Mouse (Mus musculus) CH12.LX (cell line): ENCODE results near the gene 4930562C15Rik. TPM values are rescaled to one million over a fixed set of nuclear protein-coding genes. Genes with fewer than 3 reads are reported as not detected.

Source experiments
- DNase-seq: peaks from one replicate; pipeline ENCODE4 v3.0.0-alpha.2; 2013; ENCODE audit errors: extremely low read depth
- H3K27ac ChIP-seq: 2 replicates; pipeline ENCODE4 v1.5.1; 2012; ENCODE audit warnings: low read depth, mild to moderate bottlenecking, control low read depth, moderate library complexity; ENCODE audit not compliant: insufficient read depth
- H3K27me3 ChIP-seq: replicated peaks from 2 replicates; pipeline ENCODE3; 2012; ENCODE audit warnings: inconsistent platforms
- H3K36me3 ChIP-seq, 2 experiments: replicated peaks in 1 of 2; 2 replicates each; pipeline versions ENCODE3 to v1.6.1; 2012; ENCODE audit warnings: inconsistent platforms in 1 of 2, low read length in 1 of 2, mild to moderate bottlenecking in 1 of 2, mixed read lengths in 1 of 2, moderate library complexity in 1 of 2; ENCODE audit not compliant: control insufficient read depth in 1 of 2, insufficient read depth in 1 of 2
- H3K4me1 ChIP-seq, 2 experiments: 2 replicates each; pipeline ENCODE4 v1.6.1; 2012; ENCODE audit warnings: inconsistent platforms in 1 of 2, moderate library complexity in 1 of 2; ENCODE audit not compliant: insufficient read depth in 2 of 2, control insufficient read depth in 1 of 2
- H3K4me2 ChIP-seq: 2 replicates; pipeline ENCODE4 v1.6.1; 2012; ENCODE audit warnings: low read depth, mild to moderate bottlenecking, control low read depth; ENCODE audit not compliant: poor library complexity, insufficient read depth, severe bottlenecking
- H3K4me3 ChIP-seq, 3 experiments: fragments of 150-350 bp in 1 of 3; sonication (generic) in 1 of 3; replicated peaks in 1 of 3; 2 replicates each; pipeline versions ENCODE3 to v1.5.1; 2011 to 2012; ENCODE audit warnings: low read depth in 2 of 3, low read length in 2 of 3, mild to moderate bottlenecking in 2 of 3, moderate library complexity in 2 of 3, control low read depth in 1 of 3, improper control_type of control experiment in 1 of 3, inconsistent platforms in 1 of 3, mixed read lengths in 1 of 3; ENCODE audit not compliant: poor library complexity in 1 of 3
- H3K79me2 ChIP-seq: replicated peaks from 2 replicates; pipeline ENCODE4 v1.6.1; 2012; ENCODE audit warnings: mild to moderate bottlenecking, moderate library complexity; ENCODE audit not compliant: control insufficient read depth, poor library complexity, insufficient read depth, severe bottlenecking; ENCODE audit errors: extremely low read depth
- H3K9ac ChIP-seq: 2 replicates; pipeline ENCODE4 v1.6.1; 2012; ENCODE audit warnings: low read depth, mild to moderate bottlenecking, control low read depth, moderate library complexity; ENCODE audit not compliant: insufficient read depth
- H3K9me3 ChIP-seq: replicated peaks from 2 replicates; pipeline ENCODE3; 2012; ENCODE audit warnings: low read length, inconsistent platforms, mixed read lengths
- BHLHE40 ChIP-seq: IDR thresholded peaks from 2 replicates; pipeline ENCODE4 v1.6.1; 2011; ENCODE audit warnings: mild to moderate bottlenecking, low read depth, low read length, improper control_type of control experiment
- CHD1 ChIP-seq: IDR thresholded peaks from 2 replicates; pipeline ENCODE4 v1.6.1; 2012; ENCODE audit warnings: low read depth, low read length, improper control_type of control experiment, inconsistent platforms
- CHD2 ChIP-seq: IDR thresholded peaks from 2 replicates; pipeline ENCODE4 v1.6.1; 2011; ENCODE audit warnings: low read length, improper control_type of control experiment
- CTCF ChIP-seq, 2 experiments: IDR thresholded peaks in 1 of 2; conservative IDR thresholded peaks in 1 of 2; 2 replicates each; pipeline ENCODE4 v1.5.1; 2011 to 2012; ENCODE audit warnings: low read depth in 2 of 2, low read length in 2 of 2, improper control_type of control experiment in 1 of 2, inconsistent platforms in 1 of 2, mild to moderate bottlenecking in 1 of 2, moderate library complexity in 1 of 2
- ELF1 ChIP-seq: IDR thresholded peaks from 2 replicates; pipeline ENCODE4 v1.6.1; 2014; ENCODE audit warnings: low read depth, mild to moderate bottlenecking, inconsistent platforms, low read length, improper control_type of control experiment
- EP300 ChIP-seq: IDR thresholded peaks from 2 replicates; pipeline ENCODE4 v1.6.1; 2011; ENCODE audit warnings: low read length, improper control_type of control experiment
- IRF4 ChIP-seq: IDR thresholded peaks from 2 replicates; pipeline ENCODE4 v1.6.1; 2014; ENCODE audit warnings: low read depth, mild to moderate bottlenecking, inconsistent platforms, low read length, improper control_type of control experiment
- JUND ChIP-seq: conservative IDR thresholded peaks from 2 replicates; pipeline ENCODE4 v1.6.1; 2011; ENCODE audit warnings: low read depth, low read length, improper control_type of control experiment
- KAT2A ChIP-seq: IDR thresholded peaks from 2 replicates; pipeline ENCODE4 v1.6.1; 2012; ENCODE audit warnings: low read length, improper control_type of control experiment, inconsistent platforms; ENCODE audit not compliant: insufficient replicate concordance
- MAFK ChIP-seq: IDR thresholded peaks from 2 replicates; pipeline ENCODE4 v1.6.1; 2011; ENCODE audit warnings: low read length, improper control_type of control experiment; ENCODE audit not compliant: insufficient replicate concordance
- MAX ChIP-seq: IDR thresholded peaks from 2 replicates; pipeline ENCODE4 v1.6.1; 2011; ENCODE audit warnings: low read length, improper control_type of control experiment
- MAZ ChIP-seq: IDR thresholded peaks from 2 replicates; pipeline ENCODE4 v1.6.1; 2012; ENCODE audit warnings: low read depth, mild to moderate bottlenecking, inconsistent platforms, low read length, improper control_type of control experiment, moderate library complexity
- MEF2A ChIP-seq: IDR thresholded peaks from 2 replicates; pipeline ENCODE4 v1.6.1; 2014; ENCODE audit warnings: low read depth, mild to moderate bottlenecking, inconsistent platforms, low read length, improper control_type of control experiment, borderline replicate concordance
- MYC ChIP-seq: IDR thresholded peaks from 2 replicates; pipeline ENCODE4 v1.6.1; 2011; ENCODE audit warnings: low read depth, mild to moderate bottlenecking, improper control_type of control experiment, low read length
- NRF1 ChIP-seq: IDR thresholded peaks from 2 replicates; pipeline ENCODE4 v1.6.1; 2014; ENCODE audit warnings: low read depth, mild to moderate bottlenecking, inconsistent platforms, low read length, improper control_type of control experiment, moderate library complexity
- RAD21 ChIP-seq: IDR thresholded peaks from 2 replicates; pipeline ENCODE4 v1.6.1; 2011; ENCODE audit warnings: low read depth, mild to moderate bottlenecking, low read length, improper control_type of control experiment, moderate library complexity
- SIN3A ChIP-seq: IDR thresholded peaks from 2 replicates; pipeline ENCODE4 v1.6.1; 2012; ENCODE audit warnings: low read length, improper control_type of control experiment, inconsistent platforms
- SMC3 ChIP-seq: IDR thresholded peaks from 2 replicates; pipeline ENCODE4 v1.6.1; 2011; ENCODE audit warnings: low read depth, low read length, improper control_type of control experiment
- TCF12 ChIP-seq: IDR thresholded peaks from 2 replicates; pipeline ENCODE4 v1.6.1; 2014; ENCODE audit warnings: low read depth, mild to moderate bottlenecking, inconsistent platforms, low read length, improper control_type of control experiment
- ZC3H11A ChIP-seq: IDR thresholded peaks from 2 replicates; pipeline ENCODE4 v1.6.1; 2012; ENCODE audit warnings: low read depth, mild to moderate bottlenecking, inconsistent platforms, low read length, improper control_type of control experiment
- ZKSCAN1 ChIP-seq: IDR thresholded peaks from 2 replicates; pipeline ENCODE4 v1.6.1; 2012; ENCODE audit warnings: low read depth, inconsistent platforms, low read length, improper control_type of control experiment, borderline replicate concordance
- dilution Hi-C: fragments of 300-500 bp; cut with MboI; formaldehyde crosslinking; loops from 2 replicates; pipeline ENCODE4 v1.14.3; 2020; ENCODE audit warnings: low sequenced_read_pairs; ENCODE audit not compliant: extremely low pct_unique_long_range_greater_than_20kb, extremely low pct_ligation_motif_present
- in situ Hi-C: fragments of 300-500 bp; cut with MboI; formaldehyde crosslinking; loops from 3 replicates; pipeline ENCODE4 v1.14.3; 2019; ENCODE audit warnings: low sequenced_read_pairs, low pct_ligation_motif_present, low pct_unique_long_range_greater_than_20kb, mixed read lengths
- polyA plus RNA-seq: library from polyadenylated mRNA; unstranded; fragments of >175 nt; gene quantifications from 2 replicates; pipeline ENCODE4 v1.2.1, GENCODE M21; 2012; ENCODE audit warnings: low read depth; ENCODE audit not compliant: insufficient read length
- total RNA-seq, 2 experiments: library from RNA; depleted of rRNA; stranded (reverse); fragments of 300-350 nt in 1 of 2; fragments of >200 nt in 1 of 2; gene quantifications; 2 replicates each; pipeline ENCODE4 v1.2.3; 2012 to 2014

The 4930562C15Rik gene
- total and polyA plus RNA-seq, 3 experiments, result 0.13 to 0.80 (median 0.20) TPM

DNA sequence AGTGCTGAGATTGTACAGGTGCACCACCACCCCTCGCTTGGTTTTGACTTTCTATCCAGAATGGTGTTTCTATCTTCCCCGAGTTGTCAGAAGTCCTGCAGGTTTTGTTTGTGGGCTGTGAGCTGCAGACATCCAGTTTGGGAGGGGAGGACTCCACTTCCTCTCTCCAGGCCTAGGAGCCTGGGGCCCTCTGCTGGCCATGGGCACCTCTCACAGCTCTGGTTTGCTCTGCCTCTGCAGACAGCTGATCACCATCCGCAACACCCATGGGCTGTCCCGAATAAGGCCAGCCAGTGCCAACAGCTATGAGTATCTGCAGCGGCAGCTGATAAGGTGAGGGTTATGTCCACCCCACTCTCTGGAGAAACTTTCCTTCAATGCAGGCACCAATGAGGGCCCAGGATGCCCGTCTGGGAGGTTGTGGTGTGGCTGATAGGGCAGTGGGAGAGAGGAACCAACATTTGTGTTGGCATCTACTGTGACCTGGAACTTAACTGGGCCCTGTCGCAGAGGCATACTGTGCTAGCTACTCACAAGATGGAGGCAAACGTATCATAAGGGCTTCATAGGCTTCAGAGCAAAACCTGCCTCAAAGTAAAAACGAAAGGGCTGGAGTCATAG is 27.8 kb downstream of the 4930562C15Rik start:
- no peaks in the 10 kb centered on the region for H3K9me3 ChIP-seq
- no peaks in the 10 kb centered on the region for H3K27me3 ChIP-seq
- H3K4me3 ChIP-seq, result peak overlapping the region in 1 of 3 experiments; percentile 7
- in situ Hi-C loops, result loop anchor here (25.0 kb wide), 1 partner anchor 101 kb away; no protein-coding TSS in a partner anchor
- no peaks in the 10 kb centered on the region for H3K79me2 ChIP-seq
- no peak overlapping the region for H3K27ac ChIP-seq
- peaks cover 0 to under 1% of the 10 kb centered on the region in 2 experiments for H3K36me3 ChIP-seq
- dilution Hi-C loops, result no loop called here
- H3K9ac ChIP-seq, result no peak overlapping the region
- peak; percentile 99 for TF ChIP-seq SMC3
- TF ChIP-seq ZKSCAN1, result no peak
- TF ChIP-seq NRF1, result 0 out of 2 replicates have a peak, but pooled peaks have one; percentile 12
- no peak for TF ChIP-seq EP300
- peak; percentile 67 to 98 for TF ChIP-seq CTCF (conservative IDR thresholded peaks at IDR 0.05 in 1 of 2, IDR thresholded peaks at IDR 0.05 in 1 of 2; ENCODE audit: low read depth in 2 of 2, low read length in 2 of 2)
- no peak; the same call in 1 of the 2 replicates for TF ChIP-seq JUND
- no peak for TF ChIP-seq MAFK
- peak; percentile 100 for TF ChIP-seq RAD21
- TF ChIP-seq MAX, result peak; percentile 55; the same call in 1 of the 2 replicates
- peak; percentile 49; the same call in 1 of the 2 replicates for TF ChIP-seq MEF2A
- TF ChIP-seq KAT2A, result no peak
- 0 out of 2 replicates have a peak, but pooled peaks have one; percentile 34 for TF ChIP-seq CHD1
- TF ChIP-seq ZC3H11A, result peak; percentile 85
- TF ChIP-seq ELF1, result peak; percentile 78
- TF ChIP-seq CHD2, result 0 out of 2 replicates have a peak, but pooled peaks have one; percentile 18
- peak; percentile 63; the same call in 1 of the 2 replicates for TF ChIP-seq MYC
- peak; percentile 62; the same call in 1 of the 2 replicates for TF ChIP-seq IRF4
- TF ChIP-seq BHLHE40, result peak; percentile 49
- TF ChIP-seq MAZ, result peak; percentile 90; the same call in 1 of the 2 replicates
- peak; percentile 52 for TF ChIP-seq SIN3A
- peak; percentile 31; the same call in 1 of the 2 replicates for TF ChIP-seq TCF12
- peaks cover 11 to 39% of the 10 kb centered on the region in 2 experiments for H3K4me1 ChIP-seq
- 0 out of 2 replicates have a peak overlapping the region, but pooled peaks have one; percentile 17 for H3K4me2 ChIP-seq
- DNase-seq, result peak; percentile 90
